Mouse (Mus musculus) monocyte, adult 2 months (primary cell): ENCODE measurements at regions not wholly inside any gene's neighbourhood (a gene's known extent, or its start where the extent isn't known, plus 50 kb on each side); places are given as distances from the start of the nearest gene placed in this dataset.

Experiments used
- DNase-seq, 2 experiments: peaks; one replicate each; pipeline ENCODE4 v3.0.0; 2022; ENCODE audit warnings: low spot score in 2 of 2, low read depth in 1 of 2

- DNase-seq = no peak
Measured at GRCm38 (mm10) chr9:76896347-76896746, 149.2 kb downstream of the Tinag start.

- DNase-seq = no peak
Measured at GRCm38 (mm10) chr9:76881830-76882229, 163.8 kb downstream of the Tinag start.

GRCm38 (mm10) chr9:76876020-76876419 is 169.6 kb downstream of the Tinag start:
- peak in 1 of 2 experiments; percentile 1 for DNase-seq

GRCm38 (mm10) chr9:76872418-76872817 is 173.2 kb downstream of the Tinag start:
- no peak for DNase-seq

- DNase-seq = peak in 1 of 2 experiments; percentile 4
Measured at GRCm38 (mm10) chr9:76869635-76870034, 176.0 kb downstream of the Tinag start.

- no peak for DNase-seq
Measured at GRCm38 (mm10) chr9:76868633-76869032, 177.0 kb downstream of the Tinag start.

- no peak for DNase-seq
Measured at GRCm38 (mm10) chr9:76822173-76822572, 223.4 kb downstream of the Tinag start.

- DNase-seq = no peak
Measured at GRCm38 (mm10) chr9:76794951-76795350, 228.0 kb upstream of the Fam83b start.

- DNase-seq = no peak
Measured at GRCm38 (mm10) chr9:76788654-76789053, 221.7 kb upstream of the Fam83b start.
